Mouse (Mus musculus): ENCODE results near the gene Rundc3a.
"Not testable (repeated sequence)": the region's sequence is repeated elsewhere in the genome, so short reads cannot be mapped to it uniquely, and the experiment has no call there.

The Rundc3a gene

DNA sequence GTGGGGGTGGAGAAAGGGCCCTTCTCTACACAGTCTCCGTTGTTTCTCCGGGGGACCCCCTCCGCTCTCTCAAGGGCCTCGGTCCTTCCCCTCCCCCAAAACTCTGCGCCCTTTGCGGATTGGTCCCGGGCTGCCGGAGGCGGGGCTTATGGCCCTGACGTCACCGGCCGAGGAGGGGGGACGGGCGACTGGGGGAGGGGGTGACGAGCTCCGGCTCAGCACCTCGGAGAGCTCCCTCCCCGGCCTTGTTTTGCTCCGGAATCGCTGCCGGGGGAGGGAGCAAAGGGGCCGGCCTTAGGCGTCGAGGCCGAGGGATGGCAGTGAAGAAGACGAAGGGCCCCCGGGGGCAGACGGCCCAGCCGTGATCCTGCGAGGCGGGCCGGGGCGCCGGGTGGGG is at the start of gene Rundc3a:
Rundc3a (plus strand) TSS at position 166 of the 397 bp plus-strand sequence.
- peak; percentile 58 to 72 for DNase-seq

DNA sequence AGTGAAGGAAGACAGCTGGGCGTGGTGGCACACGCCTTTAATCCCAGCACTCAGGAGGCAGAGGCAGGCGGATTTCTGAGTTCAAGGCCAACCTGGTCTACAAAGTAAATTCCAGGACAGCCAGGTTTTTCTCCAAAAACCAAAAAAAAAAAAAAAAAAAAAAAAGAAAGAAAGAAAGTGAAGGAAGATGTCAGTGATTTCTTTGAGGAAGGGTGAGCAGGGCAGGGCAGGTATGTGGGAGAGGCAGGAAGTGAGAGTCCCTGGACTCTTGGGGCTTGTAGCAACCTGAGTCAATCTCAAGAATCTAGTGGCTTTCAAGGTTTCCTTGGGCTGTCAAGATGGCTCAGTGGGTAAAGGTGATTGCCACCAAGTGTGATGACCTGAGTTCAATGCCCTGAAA is 48.7 kb upstream of the Rundc3a start:
- DNase-seq: no peak

GRCm38 (mm10) chr11:102346926-102347325 is 46.3 kb upstream of the Rundc3a start:
- no peak for DNase-seq

DNA sequence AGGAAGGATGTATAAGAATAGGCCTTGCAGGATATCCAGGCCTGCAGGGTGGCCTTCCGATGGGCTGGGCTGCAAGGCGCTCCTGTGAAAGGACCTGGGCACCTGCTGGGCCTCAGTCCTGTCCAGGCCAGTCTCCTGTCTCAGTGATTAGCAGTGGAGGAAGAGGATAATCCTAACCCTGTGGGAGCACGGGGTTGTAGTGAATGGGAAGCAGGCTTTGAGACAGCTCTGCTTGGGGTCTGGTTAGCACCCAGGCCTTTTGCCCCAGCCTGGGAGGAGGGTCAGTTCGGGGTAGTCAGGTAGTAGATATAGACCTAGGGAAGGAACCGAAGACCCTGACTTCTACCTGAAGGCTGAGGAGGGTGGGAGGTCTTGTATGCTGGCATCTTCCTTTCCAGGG is 45.5 kb upstream of the Rundc3a start:
- no peak for DNase-seq

DNA sequence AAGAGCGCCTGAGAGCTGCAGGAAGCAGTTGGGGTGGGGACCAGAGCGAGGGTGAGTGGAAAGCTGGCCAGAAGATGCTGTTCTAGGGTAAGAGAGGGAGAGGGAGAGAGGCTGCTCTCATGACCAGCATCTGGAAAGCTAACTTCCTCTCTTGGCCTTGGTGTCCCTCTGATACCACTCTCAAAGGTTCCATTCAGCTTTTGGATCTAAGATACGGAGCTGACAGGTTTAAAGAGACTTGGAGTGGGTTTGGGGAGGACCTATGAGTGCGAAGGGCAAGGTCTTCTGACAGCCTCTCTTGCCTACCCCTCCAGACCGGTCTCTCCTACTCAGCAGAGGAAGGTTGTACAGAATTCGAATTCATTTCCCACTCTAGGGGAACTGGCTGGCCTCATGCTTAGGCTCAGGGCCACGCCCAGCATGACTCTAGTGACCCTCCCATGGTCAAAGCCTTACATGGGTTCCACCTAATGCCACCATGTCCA is 45.1 kb upstream of the Rundc3a start:
- DNase-seq: no peak

DNA sequence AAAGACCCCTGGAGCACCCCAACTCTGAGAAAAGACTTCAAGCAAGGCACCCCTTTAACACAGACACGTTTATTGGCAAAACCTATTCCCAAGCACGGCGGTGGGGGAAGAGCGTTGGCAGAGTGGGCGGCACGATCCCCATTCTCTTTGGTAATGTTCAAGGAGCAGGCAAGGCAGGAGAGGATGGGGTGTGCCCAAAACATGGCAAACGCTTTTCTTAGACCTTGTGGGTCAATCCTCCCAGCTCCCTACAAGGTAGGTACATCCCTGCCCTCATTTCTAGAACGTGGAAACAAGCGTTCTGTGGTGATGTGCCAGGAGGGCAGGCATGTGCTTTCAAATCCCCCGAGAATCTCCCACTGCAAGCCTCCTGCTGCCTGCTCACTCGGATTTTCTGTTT is 44.4 kb upstream of the Rundc3a start:
- DNase-seq: no peak

DNA sequence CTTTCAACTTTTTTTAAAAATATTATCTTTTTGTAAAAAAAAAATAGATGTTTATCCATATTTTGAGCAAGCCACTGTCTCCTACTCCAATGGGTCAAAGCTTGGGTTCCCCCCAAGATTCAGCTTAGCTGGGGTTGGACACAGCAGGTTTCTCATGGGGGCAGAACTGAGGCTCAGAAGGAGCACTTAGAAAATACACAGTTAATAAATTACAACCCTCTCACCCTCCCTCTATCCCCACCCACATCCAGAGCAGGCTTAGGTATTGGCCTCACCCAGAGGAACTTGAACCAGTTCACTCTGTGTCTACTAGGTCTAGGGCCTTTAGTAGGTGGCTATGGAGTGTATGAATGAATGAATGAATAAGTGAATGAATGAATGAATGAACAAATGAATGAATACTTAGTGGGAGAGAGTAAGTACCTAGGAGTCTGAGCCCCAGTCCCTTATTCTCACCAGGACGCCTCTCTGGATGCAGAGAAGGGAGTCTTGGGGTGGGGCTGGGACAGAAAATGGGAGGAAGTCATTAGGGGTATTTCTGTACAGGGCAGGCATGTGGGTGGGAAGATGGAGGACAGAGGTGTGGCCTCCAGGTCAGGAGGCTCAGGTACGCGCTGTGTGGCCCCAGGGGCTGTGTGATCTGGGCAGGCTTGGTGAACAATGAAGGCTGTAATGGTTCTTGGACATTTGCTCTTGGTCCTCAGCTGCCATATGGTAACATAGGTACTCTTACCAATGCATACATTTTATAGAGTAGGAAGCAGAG is 43.8 kb upstream of the Rundc3a start:
- DNase-seq: no peak

GRCm38 (mm10) chr11:102350416-102350815 is 42.8 kb upstream of the Rundc3a start:
- no peak for DNase-seq

GRCm38 (mm10) chr11:102350981-102351523 is 42.2 kb upstream of the Rundc3a start:
- no peak for DNase-seq

DNA sequence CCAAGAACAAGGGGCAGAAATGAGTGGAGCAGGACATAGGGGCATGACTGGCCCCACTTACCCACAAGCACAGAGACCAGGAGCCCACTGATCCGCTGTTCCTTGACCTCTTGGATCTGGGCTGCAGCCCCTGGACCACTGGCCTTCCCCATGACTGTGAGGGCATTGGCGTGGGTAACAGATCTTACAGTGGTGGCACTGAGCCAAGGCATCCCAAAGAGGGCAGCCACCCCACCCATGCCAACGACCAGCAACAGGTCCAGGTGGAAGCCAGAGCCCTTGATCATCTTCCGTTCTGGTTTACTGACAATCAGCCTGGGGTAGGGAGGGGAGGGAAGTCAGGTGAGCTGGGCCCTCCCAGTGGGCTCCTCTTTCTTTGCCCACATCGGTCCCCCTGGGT is 40.8 kb upstream of the Rundc3a start:
- DNase-seq: no peak

- DNase-seq: no peak
These were observed 40.2 kb upstream of the Rundc3a start for GRCm38 (mm10) chr11:102353021-102353431.

GRCm38 (mm10) chr11:102355501-102355900 is 37.7 kb upstream of the Rundc3a start:
- DNase-seq: no peak

DNA sequence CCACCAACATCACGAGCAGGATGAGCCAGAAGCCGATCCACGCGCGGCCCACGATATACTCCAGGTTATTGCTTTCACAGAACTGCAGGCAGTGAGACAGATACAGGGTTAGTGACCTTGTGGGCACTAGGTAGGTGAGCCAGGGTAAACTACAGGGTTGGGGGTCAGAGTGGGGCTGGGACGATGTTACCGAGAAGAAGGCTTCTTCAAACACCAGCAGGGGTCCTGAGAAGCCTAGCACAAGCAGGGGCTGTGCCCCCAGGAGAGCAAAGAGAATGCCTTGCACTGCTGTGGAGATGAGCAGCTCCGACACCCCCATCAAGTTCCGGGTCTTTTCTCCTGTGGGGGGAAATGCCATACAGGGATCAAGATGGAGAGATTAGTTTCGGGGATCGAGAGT is 37.0 kb upstream of the Rundc3a start:
- no peak for DNase-seq

DNA sequence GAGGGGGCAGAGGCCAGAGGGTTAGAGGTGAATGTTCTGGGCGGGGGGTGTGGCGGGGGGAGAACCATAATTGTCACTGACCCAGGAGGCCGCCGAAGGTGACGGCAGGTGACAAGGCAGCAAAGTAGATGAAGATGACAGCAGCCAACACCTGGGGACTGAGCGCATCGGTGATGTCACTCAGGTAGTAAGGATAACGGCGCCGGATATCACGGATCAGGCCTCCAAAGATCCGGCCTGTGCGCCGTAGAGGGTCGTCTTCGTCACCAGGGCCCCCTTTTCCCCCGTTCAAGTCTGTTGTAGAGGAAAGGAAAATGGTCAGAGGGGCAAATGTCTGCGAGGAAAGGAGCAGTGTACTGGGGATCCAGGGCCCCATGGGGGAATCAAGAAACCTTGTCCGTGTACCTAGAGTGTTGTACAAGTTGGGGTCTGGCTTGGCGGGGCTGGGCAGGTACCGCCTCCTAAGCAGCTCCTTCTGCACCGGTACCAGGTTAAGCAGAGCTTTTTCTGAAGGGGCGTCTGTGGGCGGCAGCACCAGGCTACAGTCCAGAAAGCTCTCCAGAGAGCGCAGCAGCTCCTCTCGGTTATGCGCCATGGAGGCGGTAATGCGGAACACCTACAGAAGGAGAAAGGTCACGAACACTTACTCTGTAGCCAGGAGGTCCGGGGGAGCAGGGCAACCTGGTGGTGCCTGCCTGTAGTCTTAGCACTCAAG is 36.4 kb upstream of the Rundc3a start:
- no peak for DNase-seq

DNA sequence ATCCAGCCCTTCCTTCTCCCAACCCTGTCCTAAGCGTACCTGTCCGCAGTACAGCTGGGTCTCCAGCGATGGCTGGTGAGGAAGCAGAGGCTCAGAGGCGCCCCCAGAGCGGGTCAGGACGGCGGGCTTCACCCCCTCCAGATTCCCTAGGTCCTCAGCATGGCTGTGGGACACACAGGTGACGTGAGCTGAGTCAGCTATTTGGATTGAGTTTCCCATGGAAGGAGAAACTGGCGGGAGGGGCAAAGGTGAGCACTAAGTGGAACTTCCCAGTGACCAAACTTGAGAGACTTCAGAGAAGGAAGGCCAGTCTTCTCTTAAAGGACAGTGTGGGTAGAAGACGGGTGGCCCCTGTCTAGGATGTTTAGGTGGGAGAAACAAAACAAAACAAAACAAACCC is 34.8 kb upstream of the Rundc3a start:
- no peak for DNase-seq

- DNase-seq: no peak
These were observed 31.3 kb upstream of the Rundc3a start for GRCm38 (mm10) chr11:102361776-102362495.

GRCm38 (mm10) chr11:102363623-102364022 is 29.6 kb upstream of the Rundc3a start:
- no peak for DNase-seq

DNA sequence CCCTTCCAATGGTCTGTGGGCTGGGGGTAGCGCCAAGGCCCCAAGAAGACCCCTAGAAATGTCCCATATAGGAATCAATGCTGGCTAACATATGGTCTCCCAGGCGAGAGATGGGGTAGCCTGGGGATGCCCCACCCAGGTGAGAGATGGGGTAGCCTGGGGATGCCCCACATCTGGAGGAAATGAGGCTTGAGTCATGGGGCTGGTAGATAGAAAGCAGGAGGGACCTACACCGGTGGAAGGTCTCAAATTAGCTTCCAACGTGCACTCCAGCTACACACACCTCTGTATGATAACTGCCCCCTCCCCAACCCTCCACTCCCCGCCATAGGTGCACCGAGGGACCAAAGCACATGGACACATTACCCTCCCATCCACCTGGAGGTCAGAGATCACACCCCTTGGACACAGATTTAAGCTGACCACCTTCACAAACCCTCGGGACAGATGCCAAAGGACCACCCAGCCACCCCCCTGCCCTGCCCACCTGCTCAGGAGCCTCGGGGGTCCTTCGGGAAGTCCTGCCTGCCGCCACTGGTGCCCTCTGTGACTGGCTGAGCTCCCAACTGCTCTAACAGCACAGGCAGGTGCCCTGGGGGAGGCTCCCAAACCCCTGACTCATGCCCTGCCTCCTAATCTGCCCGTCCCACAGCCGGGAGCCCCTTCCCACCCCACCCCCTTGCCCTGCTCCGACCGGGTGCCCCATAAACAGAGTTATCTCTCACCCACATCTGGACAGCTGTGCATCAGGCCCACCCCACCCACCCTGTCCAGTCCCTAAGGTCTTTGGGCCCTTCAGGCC is 28.4 kb upstream of the Rundc3a start:
- no peak for DNase-seq

- DNase-seq: no peak
These were observed 27.5 kb upstream of the Rundc3a start for GRCm38 (mm10) chr11:102365699-102366098.

DNA sequence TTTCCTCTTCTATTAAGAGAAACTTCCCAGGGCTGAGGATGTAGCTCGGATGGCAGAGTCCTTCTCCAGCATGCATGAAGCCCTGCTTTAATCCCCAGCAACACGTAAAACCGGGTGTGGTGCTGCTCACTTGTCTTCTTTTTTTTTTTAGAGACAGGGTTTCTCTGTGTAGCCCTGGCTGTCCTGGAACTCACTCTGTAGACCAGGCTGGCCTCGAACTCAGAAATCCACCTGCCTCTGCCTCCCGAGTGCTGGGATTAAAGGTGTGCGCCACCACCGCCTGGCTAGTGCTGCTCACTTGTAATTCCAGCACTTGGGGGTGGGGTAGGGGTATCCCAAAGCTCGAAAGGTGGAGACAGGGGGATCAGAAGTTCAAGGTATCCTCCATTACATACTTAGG is 27.1 kb upstream of the Rundc3a start, which contains the start of gene Slc4a1:
Slc4a1 (minus strand) TSS at position 101 of the 400 bp plus-strand sequence.
- not testable (repeated sequence) for DNase-seq

GRCm38 (mm10) chr11:102367504-102368280 is 25.5 kb upstream of the Rundc3a start:
- DNase-seq: no peak

All from lung, adult 18-20 months (tissue).